Mouse (Mus musculus) kidney, embryonic 16.5 days (tissue): ENCODE results near the gene Shroom3. TPM values are rescaled to one million over a fixed set of nuclear protein-coding genes. Genes with fewer than 3 reads are reported as not detected.

ENCODE experiments used
- ATAC-seq: fragments of 200-750 bp; cut with Nextera tagmentation; 2 replicates; pipeline ENCODE4 v1.8.0; 2017; ENCODE audit warnings: moderate TSS enrichment; ENCODE audit not compliant: low FRiP score, low TSS enrichment
- H3K27ac ChIP-seq: fragments of 300-500 bp; sonication (generic); 2 replicates; pipeline ENCODE4 v1.5.1; 2014; ENCODE audit warnings: low read length
- H3K27me3 ChIP-seq: fragments of 300-500 bp; sonication (generic); 2 replicates; pipeline ENCODE4 v1.6.1; 2014; ENCODE audit warnings: low read length, control low read depth, mixed read lengths; ENCODE audit not compliant: insufficient read depth
- H3K36me3 ChIP-seq: fragments of 300-500 bp; sonication (generic); 2 replicates; pipeline ENCODE4 v1.6.1; 2014; ENCODE audit warnings: low read length, control low read depth, mixed read lengths; ENCODE audit not compliant: insufficient read depth
- H3K4me1 ChIP-seq: fragments of 300-500 bp; sonication (generic); 2 replicates; pipeline ENCODE4 v1.6.1; 2014; ENCODE audit warnings: low read length, control low read depth, mixed read lengths; ENCODE audit not compliant: insufficient read depth
- H3K4me2 ChIP-seq: fragments of 300-500 bp; sonication (generic); replicated peaks from 2 replicates; pipeline ENCODE4 v1.6.1; 2014; ENCODE audit warnings: low read depth, low read length
- H3K4me3 ChIP-seq: fragments of 300-500 bp; sonication (generic); 2 replicates; pipeline ENCODE4 v1.5.1; 2014; ENCODE audit warnings: mild to moderate bottlenecking, low read length
- H3K9ac ChIP-seq: fragments of 300-500 bp; sonication (generic); replicated peaks from 2 replicates; pipeline ENCODE4 v1.6.1; 2014; ENCODE audit warnings: low read length
- H3K9me3 ChIP-seq: fragments of 300-500 bp; sonication (generic); 2 replicates; pipeline ENCODE4 v1.6.1; 2016; ENCODE audit warnings: low read length, control low read depth
- WGBS: fragments of 180-500 bp; shearing (Covaris S2); extraction: QIAGEN DNeasy Blood & Tissue Kit; methylation state at CpG from one replicate; pipeline ENCODE4 v1.1.7; 2014; 5-methylcytosine and 5-hydroxymethylcytosine counted together
- polyA plus RNA-seq: library from polyadenylated mRNA; unstranded; fragments of >200 nt; fragmentation: Nextera tagmentation; extraction: Ambion mirVana; gene quantifications from 2 replicates; pipeline ENCODE4 v1.2.1, GENCODE M21; 2015

The Shroom3 gene
- polyA plus RNA-seq, 1 experiment from 2014 or later = 8.3 TPM

DNA sequence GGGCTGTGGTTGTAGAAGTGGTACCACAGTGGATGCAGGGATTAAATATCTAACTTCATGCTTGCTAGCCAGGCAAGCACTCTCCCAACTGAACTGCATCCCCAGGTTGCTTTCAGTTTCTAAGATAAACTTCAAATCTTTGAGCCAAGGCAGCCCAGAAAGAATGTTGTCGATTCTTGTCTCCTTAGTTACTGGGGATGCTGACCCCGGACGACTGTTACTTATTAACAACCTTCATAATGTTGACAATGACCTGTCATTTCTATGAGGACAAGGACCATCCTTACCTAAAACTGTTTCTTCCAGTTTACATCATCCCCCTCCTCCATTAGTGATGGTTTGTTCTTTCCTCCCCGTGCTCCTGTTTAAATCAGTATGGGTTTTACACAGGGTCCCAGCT is 210.0 kb downstream of the Shroom3 start:
- whole genome bisulfite sequencing = 30% methylated on average over 4 of the region's 4 CpGs
- Histone ChIP-seq H3K9me3 (no peaks in the 10 kb centered on the region), H3K27ac (peak overlapping the region; percentile 56; the same call in 1 of the 2 replicates), H3K4me2 (no peak overlapping the region), H3K27me3 (no peaks in the 10 kb centered on the region), H3K4me1 (peaks cover 21% of the 10 kb centered on the region), H3K36me3 (no peaks in the 10 kb centered on the region), H3K4me3 (no peak overlapping the region), H3K9ac (peak overlapping the region; percentile 22; the same call in 1 of the 2 replicates)
- no peak for ATAC-seq

DNA sequence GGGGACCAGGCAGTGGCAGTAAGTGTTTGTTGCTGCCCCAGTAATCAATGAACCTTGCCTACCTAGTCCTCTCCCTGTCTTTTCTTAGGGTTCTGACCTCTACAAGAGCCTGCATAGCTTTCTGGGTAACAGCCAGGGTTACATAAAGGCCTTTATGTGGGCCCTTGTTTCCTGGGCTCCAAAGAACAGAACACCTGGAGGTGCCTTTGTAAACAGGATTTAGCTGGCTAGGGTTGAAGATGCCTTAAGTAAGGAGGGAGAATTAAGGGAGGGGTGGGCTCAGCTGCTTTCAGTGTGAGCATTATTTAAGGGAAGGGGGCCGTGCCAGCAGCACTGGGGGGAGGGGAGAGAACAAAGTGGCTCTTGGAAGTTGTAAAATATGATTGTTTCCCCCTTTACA is 210.5 kb downstream of the Shroom3 start:
- 6% methylated on average over 1 of the region's 1 CpGs for WGBS
- no peaks in the 10 kb centered on the region for H3K27me3 ChIP-seq
- H3K4me1 ChIP-seq = peaks cover 23% of the 10 kb centered on the region
- no peak overlapping the region for H3K4me3 ChIP-seq
- no peak overlapping the region for H3K4me2 ChIP-seq
- no peak for ATAC-seq
- peak overlapping the region; percentile 56; the same call in 1 of the 2 replicates for H3K27ac ChIP-seq
- H3K36me3 ChIP-seq = no peaks in the 10 kb centered on the region
- no peaks in the 10 kb centered on the region for H3K9me3 ChIP-seq
- H3K9ac ChIP-seq = peak overlapping the region; percentile 22; the same call in 1 of the 2 replicates

DNA sequence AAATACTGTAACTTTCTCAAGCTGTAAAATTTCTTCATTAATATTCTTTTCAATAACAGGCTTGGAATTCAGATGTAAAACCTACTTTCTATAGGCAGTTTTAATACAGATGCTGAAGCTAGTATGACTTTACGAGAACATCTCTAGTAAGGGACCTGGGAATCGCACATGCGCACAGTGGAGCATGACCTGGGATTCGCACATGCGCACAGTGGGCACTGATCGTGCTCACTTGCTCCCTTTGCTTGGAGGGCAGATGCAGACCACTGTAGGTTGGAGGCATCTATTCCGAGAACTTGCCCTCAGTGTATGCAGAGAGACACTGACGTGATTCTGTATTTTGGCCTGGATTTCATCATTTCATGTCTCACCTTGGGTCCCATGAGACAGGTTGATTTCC is 212.6 kb downstream of the Shroom3 start:
- H3K4me3 ChIP-seq = no peak overlapping the region
- H3K27ac ChIP-seq = no peak overlapping the region
- no peaks in the 10 kb centered on the region for H3K36me3 ChIP-seq
- H3K9ac ChIP-seq = no peak overlapping the region
- H3K27me3 ChIP-seq = no peaks in the 10 kb centered on the region
- peaks cover 41% of the 10 kb centered on the region for H3K4me1 ChIP-seq
- ATAC-seq = no peak
- 87% methylated on average over 8 of the region's 8 CpGs for WGBS
- H3K9me3 ChIP-seq = no peaks in the 10 kb centered on the region
- H3K4me2 ChIP-seq = no peak overlapping the region

DNA sequence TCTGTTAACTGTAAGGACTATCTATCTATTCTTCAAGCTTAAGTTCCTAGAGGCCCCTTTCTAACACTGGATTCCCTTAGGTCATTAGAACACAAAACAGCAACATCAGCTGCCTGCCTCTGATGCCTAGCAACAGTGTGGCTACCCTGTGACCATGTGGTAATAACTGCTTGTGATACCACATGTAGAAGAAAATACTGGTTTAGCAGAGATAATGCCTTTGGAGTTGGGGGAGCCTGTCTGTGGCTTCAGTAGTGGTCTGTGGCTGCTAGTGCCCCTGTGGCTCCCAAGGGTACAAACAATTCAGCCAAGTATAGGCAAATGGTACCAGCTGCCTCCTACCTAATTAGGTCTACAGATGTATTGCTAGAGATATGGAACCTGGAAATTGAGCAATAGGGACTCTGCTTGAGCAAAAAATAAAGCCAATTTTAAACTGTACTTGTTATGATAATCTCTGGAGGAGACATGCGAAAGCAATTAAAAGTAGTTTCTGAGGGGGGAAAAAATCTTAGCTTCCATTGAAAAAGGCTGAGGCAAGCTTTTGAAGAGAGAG is 213.6 kb downstream of the Shroom3 start:
- 0 out of 2 replicates have a peak overlapping the region, but pooled peaks have one; percentile 30 for H3K27ac ChIP-seq
- H3K9ac ChIP-seq = no peak overlapping the region
- no peaks in the 10 kb centered on the region for H3K27me3 ChIP-seq
- peaks cover 47% of the 10 kb centered on the region for H3K4me1 ChIP-seq
- no peaks in the 10 kb centered on the region for H3K9me3 ChIP-seq
- H3K36me3 ChIP-seq = no peaks in the 10 kb centered on the region
- no peak overlapping the region for H3K4me3 ChIP-seq
- no peak for ATAC-seq
- no peak overlapping the region for H3K4me2 ChIP-seq
- 65% methylated on average over 1 of the region's 1 CpGs for WGBS

DNA sequence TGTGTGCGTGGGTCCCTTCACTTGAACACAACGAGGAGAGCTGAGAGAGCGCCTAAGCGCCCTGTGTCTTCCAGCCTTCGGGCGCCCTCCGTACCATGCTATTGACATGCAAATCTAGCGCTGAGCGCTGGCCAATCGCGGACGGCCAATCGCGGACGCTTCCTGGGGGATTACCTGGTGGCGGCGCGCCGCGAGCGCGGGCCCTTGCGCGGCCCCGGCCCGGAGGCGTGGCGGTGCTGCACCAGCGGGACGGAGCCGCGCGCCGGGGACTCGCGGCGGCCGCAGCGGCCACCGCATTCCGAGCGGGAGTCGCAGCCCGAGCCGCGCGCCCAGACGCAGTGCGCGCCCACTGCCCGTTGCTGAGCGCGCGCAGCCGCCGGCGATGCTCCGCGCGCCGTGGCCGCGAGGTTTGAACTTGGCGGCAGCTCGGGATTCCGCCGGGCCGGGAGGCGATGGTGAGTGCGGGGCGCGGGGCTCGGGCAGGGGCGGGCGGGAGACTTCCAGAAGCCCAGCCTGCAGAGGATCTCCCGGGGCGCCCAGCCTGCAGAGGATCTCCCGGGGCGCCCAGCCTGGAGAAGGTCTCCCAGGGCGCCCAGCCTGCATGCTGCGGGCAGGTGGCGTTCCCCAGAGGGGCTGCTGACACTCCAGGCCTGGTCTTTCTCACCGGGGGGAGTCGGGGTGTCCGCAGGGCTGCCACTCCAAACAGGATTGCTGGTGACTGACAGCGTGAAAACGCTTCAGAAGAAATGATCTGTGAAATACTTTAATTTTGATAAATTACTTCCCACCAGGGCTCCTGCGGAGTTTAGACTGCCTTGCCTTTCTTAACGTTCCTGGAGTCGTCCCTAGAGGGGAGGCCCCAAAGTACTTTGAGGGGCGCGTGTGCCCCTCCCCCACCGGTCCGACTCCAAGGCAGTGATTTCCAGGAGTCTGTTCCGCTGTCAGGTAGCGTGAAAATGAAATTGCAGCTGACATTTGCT is 214.8 kb downstream of the Shroom3 start:
- Histone ChIP-seq H3K4me1 (peaks cover 47% of the 10 kb centered on the region), H3K9me3 (no peaks in the 10 kb centered on the region), H3K4me2 (peak overlapping the region; percentile 90), H3K36me3 (no peaks in the 10 kb centered on the region), H3K27me3 (no peaks in the 10 kb centered on the region), H3K27ac (peak overlapping the region; percentile 90), H3K9ac (peak overlapping the region; percentile 95), H3K4me3 (peak overlapping the region; percentile 79)
- ATAC-seq = peak; percentile 92
- WGBS = under 1% methylated on average over 85 of the region's 96 CpGs

DNA sequence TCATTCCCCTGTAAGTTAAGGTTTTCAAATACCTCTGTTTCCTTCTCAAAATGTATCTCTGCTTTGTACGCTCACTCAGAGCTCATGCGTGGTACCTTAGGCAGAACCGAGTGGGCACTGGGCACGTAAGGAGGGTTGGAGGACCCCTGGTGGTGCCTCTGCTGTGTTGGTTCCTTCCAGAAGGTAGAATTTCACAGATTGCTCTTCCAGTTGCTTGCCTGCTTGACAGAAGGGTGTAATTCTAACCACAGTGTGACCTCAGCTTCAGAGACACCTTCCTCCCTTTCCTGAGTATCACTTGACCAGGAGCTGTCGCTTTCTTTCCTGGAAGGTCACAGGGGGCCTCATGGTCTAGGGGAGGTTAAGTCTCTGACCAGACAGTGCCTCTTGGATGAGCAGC is 217.2 kb downstream of the Shroom3 start:
- Histone ChIP-seq H3K27ac (peak overlapping the region; percentile 80), H3K27me3 (no peaks in the 10 kb centered on the region), H3K9ac (no peak overlapping the region), H3K4me2 (peak overlapping the region; percentile 47; the same call in 1 of the 2 replicates), H3K9me3 (no peaks in the 10 kb centered on the region), H3K4me3 (peak overlapping the region; percentile 34; the same call in 1 of the 2 replicates), H3K4me1 (peaks cover 46% of the 10 kb centered on the region), H3K36me3 (no peaks in the 10 kb centered on the region)
- peak; percentile 46 for ATAC-seq
- WGBS = 36% methylated on average over 5 of the region's 5 CpGs

DNA sequence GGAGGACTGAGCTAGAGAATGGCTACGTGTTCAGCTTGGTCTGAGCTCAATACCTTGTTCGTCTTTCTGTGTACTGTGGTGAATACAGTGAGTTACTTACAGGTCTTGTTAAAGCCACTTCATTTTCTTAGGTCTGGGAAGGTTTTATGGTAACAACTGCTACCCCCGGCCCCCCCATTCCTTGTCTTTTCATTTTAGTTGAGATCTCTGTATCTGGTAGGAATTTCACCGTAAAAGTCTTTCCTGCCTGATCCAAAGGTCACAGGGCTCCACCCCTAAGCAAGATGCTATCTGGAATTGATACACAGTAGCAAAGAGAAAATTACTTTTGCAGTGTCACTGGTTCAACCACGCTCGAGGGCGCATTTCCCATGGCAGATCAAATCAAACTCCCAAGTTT is 218.6 kb downstream of the Shroom3 start:
- no peak for ATAC-seq
- WGBS = 32% methylated on average over 7 of the region's 7 CpGs

DNA sequence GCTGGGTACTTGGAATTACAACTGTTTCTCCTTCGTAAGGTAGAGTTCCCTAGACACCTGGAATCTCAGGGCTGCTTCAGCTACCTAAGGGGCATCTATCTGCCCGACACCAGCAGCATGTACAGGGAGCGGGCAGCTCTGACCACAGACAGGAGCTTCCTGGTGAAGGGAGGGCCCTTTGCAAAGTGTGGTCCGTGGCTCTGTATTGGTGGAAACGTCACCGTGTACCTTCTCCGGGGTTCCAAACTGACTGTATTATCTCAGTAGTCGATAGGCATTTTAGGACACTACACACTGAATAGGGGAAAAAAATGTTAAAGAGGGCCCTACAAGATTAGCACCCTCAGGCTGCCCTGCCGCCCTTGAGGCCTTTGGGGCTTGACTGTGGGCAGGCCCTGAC is 221.9 kb downstream of the Shroom3 start:
- peak overlapping the region; percentile 50; the same call in 1 of the 2 replicates for H3K27ac ChIP-seq
- H3K36me3 ChIP-seq = peaks cover 14% of the 10 kb centered on the region
- no peak for ATAC-seq
- no peaks in the 10 kb centered on the region for H3K27me3 ChIP-seq
- no peak overlapping the region for H3K4me3 ChIP-seq
- WGBS = 56% methylated on average over 9 of the region's 9 CpGs
- no peak overlapping the region for H3K4me2 ChIP-seq
- peaks cover 31% of the 10 kb centered on the region for H3K4me1 ChIP-seq
- peak overlapping the region; percentile 20 for H3K9ac ChIP-seq
- peaks cover 10% of the 10 kb centered on the region for H3K9me3 ChIP-seq

More for the DNA sequence above, 218.6 kb downstream of the Shroom3 start:
- Histone ChIP-seq H3K4me3 (no peak overlapping the region), H3K36me3 (no peaks in the 10 kb centered on the region), H3K9me3 (no peaks in the 10 kb centered on the region), H3K27ac (no peak overlapping the region; the same call in 1 of the 2 replicates), H3K9ac (no peak overlapping the region), H3K27me3 (no peaks in the 10 kb centered on the region), H3K4me1 (peaks cover 52% of the 10 kb centered on the region), H3K4me2 (no peak overlapping the region)

DNA sequence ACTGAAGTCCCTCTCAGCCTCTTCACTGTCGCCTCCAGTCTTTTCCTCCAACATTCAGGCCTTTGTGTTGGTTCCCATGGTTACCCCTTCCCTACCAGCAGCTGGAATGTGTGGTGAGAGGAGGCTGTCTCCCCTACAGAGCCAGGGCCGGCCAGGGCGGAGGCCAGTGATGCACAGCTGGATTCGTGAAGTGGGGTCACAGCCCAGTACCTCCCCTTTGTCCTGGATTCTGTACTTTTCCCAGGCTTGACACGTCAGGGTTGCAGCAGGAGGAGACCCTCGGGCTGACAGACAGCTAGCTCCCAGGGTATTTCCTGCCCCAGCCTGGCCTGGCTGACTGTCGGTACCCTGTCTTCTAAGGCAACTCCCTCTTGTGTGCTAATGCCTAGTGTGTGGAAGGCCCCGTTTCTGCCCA is 222.4 kb downstream of the Shroom3 start:
- Histone ChIP-seq H3K4me1 (peaks cover 27% of the 10 kb centered on the region), H3K9me3 (peaks cover 10% of the 10 kb centered on the region), H3K27me3 (no peaks in the 10 kb centered on the region), H3K4me3 (no peak overlapping the region), H3K27ac (peak overlapping the region; percentile 50), H3K9ac (peak overlapping the region; percentile 20; the same call in 1 of the 2 replicates), H3K4me2 (no peak overlapping the region), H3K36me3 (peaks cover 14% of the 10 kb centered on the region)
- ATAC-seq = peak; percentile 81
- WGBS = 14% methylated on average over 8 of the region's 8 CpGs
